Mouse (Mus musculus) liver, embryonic 14.5 days (tissue): ENCODE data around the gene Tfcp2.
"Not testable (repeated sequence)": the region's sequence is repeated elsewhere in the genome, so short reads cannot be mapped to it uniquely, and the experiment has no call there.

ENCODE experiments used
- CTCF ChIP-seq: IDR thresholded peaks from 2 replicates; pipeline ENCODE4 v1.5.1; 2016; ENCODE audit warnings: antibody characterized with exemption, low read depth, control low read depth
- EP300 ChIP-seq: IDR thresholded peaks from 2 replicates; pipeline ENCODE4 v1.6.1; 2016; ENCODE audit warnings: antibody characterized with exemption, low read depth

- TF ChIP-seq EP300, CTCF: not testable (repeated sequence)
Measured at GRCm38 (mm10) chr15:100499506-100499905, 52.3 kb downstream of the Tfcp2 start.
